Mouse (Mus musculus): Measurements from ENCODE around the gene Ets1. TPM values are rescaled to one million over a fixed set of nuclear protein-coding genes. Genes with fewer than 3 reads are reported as not detected.

Gene Ets1
- total and polyA plus RNA-seq, 3 experiments = 10.0 to 23.5 (median 19.8) TPM

DNA sequence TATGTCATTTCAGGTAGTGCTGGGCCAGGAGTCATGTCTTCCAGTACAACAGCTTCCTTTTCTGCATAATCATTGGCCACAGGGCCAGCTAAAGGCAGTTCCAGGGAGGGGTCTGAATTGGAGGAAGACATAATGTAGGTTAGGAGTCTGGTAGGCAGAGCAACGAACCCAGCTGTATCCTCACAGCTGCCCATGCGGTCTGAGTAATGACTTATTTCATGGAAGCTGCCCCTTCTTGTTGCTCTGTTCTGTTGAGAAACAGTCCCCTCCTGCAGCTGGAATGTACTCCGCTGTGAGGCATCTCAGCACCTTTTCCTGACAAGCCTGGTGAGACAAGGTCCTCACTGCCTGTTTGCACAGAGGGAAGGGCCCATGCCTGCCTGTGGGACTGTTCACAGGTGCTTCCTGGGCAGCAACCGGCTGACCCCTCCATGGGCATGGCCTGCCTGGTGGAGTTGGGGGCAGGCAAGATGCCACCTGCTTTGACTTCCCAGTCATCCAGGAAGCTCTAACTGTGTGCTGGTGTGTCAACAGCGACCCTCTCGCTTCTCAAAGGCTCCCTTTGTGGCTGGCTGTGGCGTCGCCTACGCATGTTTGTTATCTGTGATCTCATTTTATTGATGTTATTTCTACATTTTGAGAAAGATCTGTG is 69.9 kb downstream of the Ets1 start:
- H3K9me3 ChIP-seq (replicated peaks; ENCODE audit: low read length) = no peaks in the 10 kb centered on the region
- dilution Hi-C loops (cut with MboI; ENCODE audit: extremely low pct_ligation_motif_present, extremely low pct_unique_long_range_greater_than_20kb, low sequenced_read_pairs) (no loop called here), in situ Hi-C loops (cut with MboI; ENCODE audit: low pct_ligation_motif_present, low pct_unique_long_range_greater_than_20kb, low sequenced_read_pairs) (loop anchor here (25.0 kb wide), 1 partner anchor 231 kb away; no protein-coding TSS in a partner anchor)
- H3K4me2 ChIP-seq (ENCODE audit: insufficient read depth, low read depth, poor library complexity, severe bottlenecking) = no peak overlapping the region
- H3K27ac ChIP-seq (ENCODE audit: insufficient read depth, low read depth) = no peak overlapping the region
- H3K9ac ChIP-seq (ENCODE audit: insufficient read depth, low read depth) = no peak overlapping the region
- H3K4me1 ChIP-seq (ENCODE audit: control insufficient read depth in 1 of 2, insufficient read depth in 2 of 2) = peaks cover 6 to 80% of the 10 kb centered on the region in 2 experiments
- H3K36me3 ChIP-seq (replicated peaks in 1 of 2; ENCODE audit: control insufficient read depth in 1 of 2, insufficient read depth in 1 of 2, low read length in 1 of 2) = peaks cover 0 to 31% of the 10 kb centered on the region in 2 experiments
- no peak for DNase-seq (ENCODE audit: extremely low read depth)
- H3K27me3 ChIP-seq (replicated peaks) = no peaks in the 10 kb centered on the region
- no peaks in the 10 kb centered on the region for H3K79me2 ChIP-seq (replicated peaks; ENCODE audit: control insufficient read depth, extremely low read depth, insufficient read depth, poor library complexity, severe bottlenecking)
- TF ChIP-seq EP300 (IDR thresholded peaks at IDR 0.05; ENCODE audit: low read length) = no peak
- no peak for TF ChIP-seq TBP (conservative IDR thresholded peaks at IDR 0.05; ENCODE audit: low read depth, low read length)
- TF ChIP-seq POLR2A (IDR thresholded peaks at IDR 0.05; ENCODE audit: low read depth, low read length) = no peak
- no peak for TF ChIP-seq PAX5 (IDR thresholded peaks at IDR 0.05; ENCODE audit: low read length)
- TF ChIP-seq GABPA (IDR thresholded peaks at IDR 0.05; ENCODE audit: insufficient replicate concordance, low read depth, low read length) = no peak
- TF ChIP-seq ETS1 (conservative IDR thresholded peaks at IDR 0.05; ENCODE audit: low read depth, low read length) = no peak
- no peak for TF ChIP-seq MAZ (IDR thresholded peaks at IDR 0.05; ENCODE audit: low read depth, low read length)
- TF ChIP-seq IRF4 (IDR thresholded peaks at IDR 0.05; ENCODE audit: low read depth, low read length) = no peak
- TF ChIP-seq MXI1 (IDR thresholded peaks at IDR 0.05; ENCODE audit: low read depth, low read length) = no peak
- no peak for TF ChIP-seq POLR2AphosphoS2 (IDR thresholded peaks at IDR 0.05; ENCODE audit: low read depth, low read length)
- no peak for TF ChIP-seq SIN3A (IDR thresholded peaks at IDR 0.05; ENCODE audit: low read length)
- no peak for TF ChIP-seq RCOR1 (conservative IDR thresholded peaks at IDR 0.05; ENCODE audit: low read depth, low read length)
- TF ChIP-seq ELF1 (IDR thresholded peaks at IDR 0.05; ENCODE audit: low read depth, low read length) = no peak
- TF ChIP-seq NELFE (IDR thresholded peaks at IDR 0.05; ENCODE audit: low read depth, low read length) = no peak
- no peak for TF ChIP-seq MAFK (IDR thresholded peaks at IDR 0.05; ENCODE audit: insufficient replicate concordance, low read length)
- TF ChIP-seq NRF1 (IDR thresholded peaks at IDR 0.05; ENCODE audit: low read depth, low read length) = no peak
- H3K4me3 ChIP-seq (replicated peaks in 1 of 3; ENCODE audit: low read depth in 2 of 3, low read length in 2 of 3, poor library complexity in 1 of 3) = no peak overlapping the region

DNA sequence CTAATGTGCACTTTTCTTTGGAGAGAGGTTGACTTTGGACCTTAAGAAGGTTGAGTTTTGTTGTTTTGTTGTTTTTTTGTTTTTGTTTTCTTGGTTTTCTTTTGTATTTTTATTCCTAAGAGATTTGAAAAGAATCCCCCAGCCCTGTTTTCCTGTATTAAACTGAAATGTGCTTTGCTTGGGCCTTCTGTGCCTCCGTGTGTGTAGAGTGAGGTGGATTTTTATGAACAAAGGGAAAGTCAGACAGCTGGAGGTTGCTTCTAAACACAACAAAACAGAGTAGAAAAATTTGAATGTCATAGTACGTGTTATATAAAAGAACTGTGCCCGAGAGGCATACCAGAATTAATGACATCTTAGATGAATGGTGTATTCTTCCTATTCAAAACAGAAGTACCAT is 71.4 kb downstream of the Ets1 start:
- Histone ChIP-seq H3K36me3 (replicated peaks in 1 of 2; ENCODE audit: control insufficient read depth in 1 of 2, insufficient read depth in 1 of 2, low read length in 1 of 2) (peaks cover 0 to 34% of the 10 kb centered on the region in 2 experiments), H3K9me3 (replicated peaks; ENCODE audit: low read length) (no peaks in the 10 kb centered on the region), H3K27ac (ENCODE audit: insufficient read depth, low read depth) (no peak overlapping the region), H3K9ac (ENCODE audit: insufficient read depth, low read depth) (no peak overlapping the region), H3K79me2 (replicated peaks; ENCODE audit: control insufficient read depth, extremely low read depth, insufficient read depth, poor library complexity, severe bottlenecking) (no peaks in the 10 kb centered on the region), H3K27me3 (replicated peaks) (no peaks in the 10 kb centered on the region), H3K4me1 (ENCODE audit: control insufficient read depth in 1 of 2, insufficient read depth in 2 of 2) (peaks cover 6 to 80% of the 10 kb centered on the region in 2 experiments), H3K4me2 (ENCODE audit: insufficient read depth, low read depth, poor library complexity, severe bottlenecking) (no peak overlapping the region), H3K4me3 (replicated peaks in 1 of 3; ENCODE audit: low read depth in 2 of 3, low read length in 2 of 3, poor library complexity in 1 of 3) (no peak overlapping the region)
- no peak for TF ChIP-seq ZNF384 (IDR thresholded peaks at IDR 0.05; ENCODE audit: low read depth, low read length)
- no peak for TF ChIP-seq NELFE (IDR thresholded peaks at IDR 0.05; ENCODE audit: low read depth, low read length)
- TF ChIP-seq CTCF (conservative IDR thresholded peaks at IDR 0.05 in 1 of 2, IDR thresholded peaks at IDR 0.05 in 1 of 2; ENCODE audit: low read depth in 2 of 2, low read length in 2 of 2) = no peak
- TF ChIP-seq HCFC1 (IDR thresholded peaks at IDR 0.05; ENCODE audit: low read depth, low read length) = no peak
- no peak for TF ChIP-seq MAX (IDR thresholded peaks at IDR 0.05; ENCODE audit: low read length)
- TF ChIP-seq POLR2A (IDR thresholded peaks at IDR 0.05; ENCODE audit: low read depth, low read length) = no peak
- in situ Hi-C loops (cut with MboI; ENCODE audit: low pct_ligation_motif_present, low pct_unique_long_range_greater_than_20kb, low sequenced_read_pairs) = loop anchor here (25.0 kb wide), 1 partner anchor 230 kb away; no protein-coding TSS in a partner anchor
- no peak for DNase-seq (ENCODE audit: extremely low read depth)
- dilution Hi-C loops (cut with MboI; ENCODE audit: extremely low pct_ligation_motif_present, extremely low pct_unique_long_range_greater_than_20kb, low sequenced_read_pairs) = no loop called here

Measured in CH12.LX (cell line).